Mouse (Mus musculus): ENCODE measurements around the gene 4632433K11Rik. TPM values are rescaled to one million over a fixed set of nuclear protein-coding genes. Genes with fewer than 3 reads are reported as not detected.

The 4632433K11Rik gene
- total RNA-seq (2014; rRNA removed) (not detected in 2 replicates), polyA plus RNA-seq (2015; fragmentation: Nextera tagmentation; extraction: Ambion mirVana) (not detected in 2 replicates)

DNA sequence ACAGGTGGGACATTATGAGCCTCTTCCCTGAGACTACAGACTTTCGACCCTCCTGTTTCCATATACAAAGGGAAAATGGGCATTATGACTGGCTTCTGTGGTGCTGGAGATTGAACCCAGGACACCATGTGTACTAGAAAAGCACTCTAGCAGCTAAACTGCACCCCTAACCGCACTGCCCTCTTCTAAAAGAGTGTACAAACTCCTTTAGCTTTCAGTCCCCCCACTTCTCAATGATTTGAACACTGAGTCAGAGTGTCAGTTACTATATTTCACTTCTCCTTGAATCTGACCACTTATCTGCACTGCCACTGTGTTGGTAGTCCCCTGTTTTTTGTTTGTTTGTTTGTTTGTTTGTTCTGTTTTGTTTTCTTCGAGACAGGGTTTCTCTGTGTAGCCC, at the start of gene 4632433K11Rik:
Gene 4632433K11Rik, plus strand, starts transcription at position 301 of the 400 bp plus-strand sequence.
- TF ChIP-seq CTCF (IDR thresholded peaks at IDR 0.05; ENCODE audit: low read depth), result no peak
- peaks cover 46% of the 10 kb centered on the region for H3K36me3 ChIP-seq (ENCODE audit: insufficient read depth, low read length)
- H3K9ac ChIP-seq (replicated peaks; ENCODE audit: low read length), result no peak within 1 kb of the TSS
- H3K27me3 ChIP-seq (ENCODE audit: insufficient read depth, low read length), result no peaks in the 10 kb centered on the region
- H3K4me1 ChIP-seq (ENCODE audit: insufficient read depth, low read length), result peaks cover 7% of the 10 kb centered on the region; the same call in 1 of the 2 replicates
- H3K4me2 ChIP-seq (ENCODE audit: low read depth, low read length), result no peak within 1 kb of the TSS
- H3K27ac ChIP-seq, result no peak within 1 kb of the TSS
- DNase-seq (ENCODE audit: low spot score), result no peak
- H3K9me3 ChIP-seq (ENCODE audit: low read length), result 0 out of 2 replicates have a peak, but pooled peaks cover 5% of the 10 kb centered on the region
- H3K4me3 ChIP-seq (ENCODE audit: low read length), result no peak within 1 kb of the TSS
- ATAC-seq, result no peak
- 94% methylated on average over 3 of the region's 3 CpGs for WGBS

DNA sequence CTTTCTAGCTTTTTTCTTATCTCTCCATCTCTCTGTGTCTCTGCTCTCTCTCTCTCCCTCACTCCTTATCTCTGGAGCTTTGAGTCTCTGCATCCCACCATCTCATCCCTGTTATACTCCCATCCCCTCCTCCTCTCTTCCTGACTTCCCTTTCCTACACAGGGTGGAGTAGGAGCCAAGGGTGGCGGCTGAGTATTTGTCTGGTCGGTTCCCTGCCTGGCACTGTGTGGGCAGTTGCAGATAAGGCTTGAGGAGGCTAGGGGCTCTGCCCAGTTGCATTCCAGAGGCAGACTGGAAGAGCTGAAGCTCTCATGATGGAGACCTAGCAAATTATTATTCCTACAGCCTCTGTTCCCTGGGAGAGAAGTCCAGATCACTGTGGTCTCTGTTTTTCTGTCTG, 45.7 kb upstream of the 4632433K11Rik start:
- 79% methylated on average over 2 of the region's 2 CpGs for WGBS
- no peaks in the 10 kb centered on the region for H3K27me3 ChIP-seq (ENCODE audit: insufficient read depth, low read length)
- no peak overlapping the region for H3K27ac ChIP-seq
- H3K4me3 ChIP-seq (ENCODE audit: low read length), result no peak overlapping the region
- H3K4me1 ChIP-seq (ENCODE audit: insufficient read depth, low read length), result no peaks in the 10 kb centered on the region
- no peak for TF ChIP-seq CTCF (IDR thresholded peaks at IDR 0.05; ENCODE audit: low read depth)
- no peak for ATAC-seq
- no peaks in the 10 kb centered on the region for H3K9me3 ChIP-seq (ENCODE audit: low read length)
- no peak overlapping the region for H3K4me2 ChIP-seq (ENCODE audit: low read depth, low read length)
- no peak overlapping the region for H3K9ac ChIP-seq (replicated peaks; ENCODE audit: low read length)
- H3K36me3 ChIP-seq (ENCODE audit: insufficient read depth, low read length), result 0 out of 2 replicates have a peak, but pooled peaks cover 3% of the 10 kb centered on the region
- DNase-seq (ENCODE audit: low spot score), result no peak

DNA sequence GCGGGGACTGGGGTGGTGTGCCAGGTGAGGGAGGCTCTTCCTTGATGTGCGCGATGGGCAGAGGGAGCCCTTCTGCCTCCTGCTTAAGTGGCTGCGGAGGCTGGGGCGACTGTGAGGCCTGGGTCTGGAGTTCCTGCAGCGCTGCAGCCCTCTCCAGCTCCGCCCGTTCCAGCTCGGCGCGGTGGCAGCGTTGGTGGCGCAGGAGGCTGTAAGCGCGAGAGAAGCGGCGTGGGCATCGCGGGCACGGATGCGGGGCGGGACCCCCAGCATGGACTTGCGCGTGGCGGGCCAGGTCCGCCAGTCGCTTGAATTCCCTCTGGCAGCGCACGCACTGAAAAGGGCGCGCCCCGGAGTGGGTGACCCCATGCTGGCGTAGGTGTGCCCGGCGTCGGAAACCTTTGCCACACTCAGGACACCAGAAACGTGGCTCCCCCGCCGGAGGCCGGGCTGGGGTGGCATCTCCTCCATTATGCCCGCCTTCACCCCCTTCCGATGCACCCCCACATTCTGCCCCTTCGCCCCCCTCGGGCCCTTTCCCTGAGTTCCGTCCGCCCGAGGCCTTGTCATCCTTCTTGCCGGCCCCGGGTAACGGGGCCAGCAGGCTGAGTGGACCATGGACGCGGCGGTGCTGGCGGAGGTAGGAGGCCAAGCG, 40.4 kb upstream of the 4632433K11Rik start:
- DNase-seq (ENCODE audit: low spot score) (no peak), ATAC-seq (no peak)
- Histone ChIP-seq H3K4me2 (ENCODE audit: low read depth, low read length) (peak overlapping the region; percentile 93), H3K36me3 (ENCODE audit: insufficient read depth, low read length) (0 out of 2 replicates have a peak, but pooled peaks cover 5% of the 10 kb centered on the region), H3K27ac (no peak overlapping the region), H3K9me3 (ENCODE audit: low read length) (no peaks in the 10 kb centered on the region), H3K4me3 (ENCODE audit: low read length) (no peak overlapping the region), H3K27me3 (ENCODE audit: insufficient read depth, low read length) (no peaks in the 10 kb centered on the region), H3K9ac (replicated peaks; ENCODE audit: low read length) (no peak overlapping the region; the same call in 1 of the 2 replicates), H3K4me1 (ENCODE audit: insufficient read depth, low read length) (peaks cover 10% of the 10 kb centered on the region)
- WGBS, result 41% methylated on average over 55 of the region's 55 CpGs
- TF ChIP-seq CTCF (IDR thresholded peaks at IDR 0.05; ENCODE audit: low read depth), result no peak

DNA sequence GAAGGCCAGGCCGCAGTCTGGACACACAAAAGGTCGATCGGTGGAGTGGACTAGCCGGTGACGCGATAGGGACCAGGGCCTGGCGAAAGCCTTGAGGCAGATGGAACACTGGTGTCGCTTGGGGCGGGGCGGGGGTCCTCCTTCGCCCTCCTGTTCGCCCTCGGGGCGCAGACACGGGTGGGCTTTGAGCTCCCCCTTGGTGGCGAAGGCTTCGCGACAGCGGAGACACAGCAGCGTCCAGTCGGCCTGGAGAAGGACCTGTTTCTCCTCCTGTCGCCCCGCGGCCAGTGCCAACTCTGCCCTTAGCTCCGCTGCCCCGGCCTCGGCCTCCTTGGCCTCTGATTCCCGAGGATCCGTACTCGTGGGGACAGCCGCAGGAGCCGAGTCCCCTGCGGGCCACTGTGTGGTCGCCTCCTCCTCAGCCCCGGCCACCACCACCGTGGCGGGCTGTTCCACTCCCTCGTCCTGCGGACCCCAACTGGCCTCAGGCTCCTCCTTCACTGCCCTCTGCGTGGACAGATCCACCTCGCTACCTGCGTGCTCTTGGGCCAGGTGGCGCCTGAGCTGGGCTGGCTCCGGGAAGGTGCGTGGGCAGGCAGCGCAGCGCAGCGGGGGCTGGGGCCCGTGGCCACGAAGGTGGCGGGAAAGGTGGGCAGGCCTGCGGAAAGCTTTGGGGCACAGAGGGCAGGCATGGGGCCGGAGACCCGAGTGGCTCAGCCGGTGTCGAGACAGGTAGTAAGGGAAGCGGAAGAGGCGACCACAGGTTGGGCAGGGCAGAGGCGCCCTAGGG, 39.7 kb upstream of the 4632433K11Rik start:
- no peak for TF ChIP-seq CTCF (IDR thresholded peaks at IDR 0.05; ENCODE audit: low read depth)
- Histone ChIP-seq H3K27ac (no peak overlapping the region), H3K36me3 (ENCODE audit: insufficient read depth, low read length) (0 out of 2 replicates have a peak, but pooled peaks cover 5% of the 10 kb centered on the region), H3K27me3 (ENCODE audit: insufficient read depth, low read length) (no peaks in the 10 kb centered on the region), H3K4me3 (ENCODE audit: low read length) (peak overlapping the region; percentile 13; the same call in 1 of the 2 replicates), H3K9ac (replicated peaks; ENCODE audit: low read length) (peak overlapping the region; percentile 21; the same call in 1 of the 2 replicates), H3K4me1 (ENCODE audit: insufficient read depth, low read length) (peaks cover 10% of the 10 kb centered on the region), H3K4me2 (ENCODE audit: low read depth, low read length) (peak overlapping the region; percentile 93), H3K9me3 (ENCODE audit: low read length) (no peaks in the 10 kb centered on the region)
- DNase-seq (ENCODE audit: low spot score) (no peak), ATAC-seq (no peak)
- 51% methylated on average over 59 of the region's 59 CpGs for WGBS

DNA sequence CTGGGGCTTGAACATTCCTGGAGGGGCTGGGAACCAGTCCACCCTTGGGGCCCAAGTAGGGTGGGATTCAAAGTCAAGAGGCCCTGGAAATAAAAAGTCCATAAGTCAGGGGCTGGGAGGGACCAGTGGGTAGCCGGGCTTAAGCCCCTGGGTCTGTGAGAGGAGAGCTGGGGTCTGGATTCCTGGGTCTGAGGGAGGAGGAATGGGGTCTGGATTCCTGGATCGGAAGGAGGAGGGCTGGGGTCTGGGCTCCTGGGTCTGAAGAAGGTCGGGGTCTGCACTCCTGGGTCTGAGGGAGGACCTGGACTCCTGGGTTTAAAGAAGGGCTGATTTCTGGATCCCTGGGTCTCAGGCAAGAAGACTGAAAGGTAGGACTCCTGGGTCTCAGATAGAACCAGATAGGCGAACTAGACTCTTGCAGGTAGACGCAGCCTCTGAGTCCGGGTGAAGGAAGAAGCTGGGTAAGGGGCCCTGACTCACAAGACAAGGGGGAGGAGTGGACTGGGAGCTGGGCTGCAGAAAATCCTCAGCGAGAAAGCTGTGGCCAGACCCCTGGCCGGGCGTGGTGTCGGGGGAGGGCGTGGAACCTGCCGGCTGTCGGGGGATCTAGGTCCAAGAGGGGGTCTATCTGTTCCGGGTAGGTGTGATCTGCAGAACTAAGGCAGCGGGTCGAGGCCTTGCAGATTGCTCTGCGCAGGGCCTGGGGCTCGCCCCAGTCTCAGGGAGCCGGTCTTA, 38.5 kb upstream of the 4632433K11Rik start:
- Histone ChIP-seq H3K27me3 (ENCODE audit: insufficient read depth, low read length) (no peaks in the 10 kb centered on the region), H3K36me3 (ENCODE audit: insufficient read depth, low read length) (0 out of 2 replicates have a peak, but pooled peaks cover 5% of the 10 kb centered on the region), H3K4me1 (ENCODE audit: insufficient read depth, low read length) (peaks cover 10% of the 10 kb centered on the region), H3K4me2 (ENCODE audit: low read depth, low read length) (peak overlapping the region; percentile 93), H3K9me3 (ENCODE audit: low read length) (no peaks in the 10 kb centered on the region), H3K9ac (replicated peaks; ENCODE audit: low read length) (peak overlapping the region; percentile 95), H3K27ac (peak overlapping the region; percentile 79), H3K4me3 (ENCODE audit: low read length) (peak overlapping the region; percentile 82)
- WGBS, result 6% methylated on average over 18 of the region's 19 CpGs
- DNase-seq (ENCODE audit: low spot score) (no peak), ATAC-seq (peak; percentile 4)
- no peak for TF ChIP-seq CTCF (IDR thresholded peaks at IDR 0.05; ENCODE audit: low read depth)
